8 mouse cellular contexts compared by ENCODE assay signal in genomic region chr12:39493578-39494218, GRCm38 (mm10).
DNase-seq lines count a peak whose midpoint lies in the region; ATAC-seq and TF ChIP-seq lines count a peak whose summit lies in the region.

No protein-coding gene starts in this region.

- peak; percentile 54 for TF ChIP-seq CTCF in heart, adult 2 months (IDR thresholded peaks at IDR 0.05)
- peak; percentile 60 for TF ChIP-seq CTCF in lung, postnatal 0 days (IDR thresholded peaks at IDR 0.05)
- peak; percentile 80 for TF ChIP-seq CTCF in midbrain, postnatal 0 days (IDR thresholded peaks at IDR 0.05)

- TF ChIP-seq POLR2A in heart, adult 2 months (IDR thresholded peaks at IDR 0.05; ENCODE audit: insufficient read depth, low read depth, low read length): no peak

- H3K9ac ChIP-seq in heart, adult 2 months (ENCODE audit: low read depth, low read length): no peak overlapping the region
- H3K9ac ChIP-seq in heart, embryonic 12.5 days: no peak overlapping the region
- H3K9ac ChIP-seq in lung, postnatal 0 days (replicated peaks; ENCODE audit: low read depth): no peak overlapping the region
- H3K9ac ChIP-seq in midbrain, postnatal 0 days (replicated peaks; ENCODE audit: low read length, poor library complexity, severe bottlenecking): no peak overlapping the region

- no peaks in the 10 kb centered on the region for H3K36me3 ChIP-seq in heart, adult 2 months (ENCODE audit: control insufficient read depth, insufficient read depth, low read length)
- H3K36me3 ChIP-seq in heart, embryonic 12.5 days: no peaks in the 10 kb centered on the region
- H3K36me3 ChIP-seq in lung, postnatal 0 days (ENCODE audit: insufficient read depth, low read length): no peaks in the 10 kb centered on the region
- H3K36me3 ChIP-seq in midbrain, postnatal 0 days (ENCODE audit: insufficient read depth, low read length): no peaks in the 10 kb centered on the region

- no peaks in the 10 kb centered on the region for H3K4me1 ChIP-seq in heart, adult 2 months (ENCODE audit: control insufficient read depth, insufficient read depth, low read length)
- H3K4me1 ChIP-seq in heart, embryonic 12.5 days (replicated peaks): no peaks in the 10 kb centered on the region
- no peaks in the 10 kb centered on the region for H3K4me1 ChIP-seq in lung, postnatal 0 days (ENCODE audit: insufficient read depth, low read depth, low read length)
- H3K4me1 ChIP-seq in midbrain, postnatal 0 days (ENCODE audit: insufficient read depth, low read length): no peaks in the 10 kb centered on the region

- H3K79me2 ChIP-seq in heart, adult 2 months (replicated peaks; ENCODE audit: control insufficient read depth, insufficient read depth, low read length): no peaks in the 10 kb centered on the region

- DNase-seq in heart, adult 2 months: no peak
- DNase-seq in lung, postnatal 0 days (ENCODE audit: low spot score): peak; percentile 61
- DNase-seq in lung, adult 18-20 months: no peak
- DNase-seq in cerebellum, postnatal 25 days: peak; percentile 53 to 73
- DNase-seq in midbrain, postnatal 0 days (ENCODE audit: low spot score): peak; percentile 70
- no peak for DNase-seq in spleen, postnatal 10 days (ENCODE audit: low spot score in 2 of 2)
- DNase-seq in thymus, postnatal 0 days (ENCODE audit: low spot score): no peak

- no peaks in the 10 kb centered on the region for H3K9me3 ChIP-seq in heart, embryonic 12.5 days (replicated peaks)
- no peaks in the 10 kb centered on the region for H3K9me3 ChIP-seq in lung, postnatal 0 days (ENCODE audit: low read length)
- H3K9me3 ChIP-seq in midbrain, postnatal 0 days (ENCODE audit: low read length): no peaks in the 10 kb centered on the region

- no peak overlapping the region for H3K27ac ChIP-seq in heart, adult 2 months
- H3K27ac ChIP-seq in heart, embryonic 12.5 days (ENCODE audit: poor library complexity, severe bottlenecking): no peak overlapping the region
- H3K27ac ChIP-seq in lung, postnatal 0 days (ENCODE audit: low read length): no peak overlapping the region
- H3K27ac ChIP-seq in midbrain, postnatal 0 days (ENCODE audit: low read depth, low read length): no peak overlapping the region

- intact Hi-C loops in heart, adult 2 months (cut with DNase I): loop anchor here (10.0 kb wide), 2 partner anchors 449 to 1719 kb away; no protein-coding TSS in a partner anchor

- 67% methylated on average over 6 of the region's 6 CpGs for WGBS in heart, adult 2 months
- WGBS in heart, embryonic 12.5 days: 71% methylated on average over 6 of the region's 6 CpGs
- WGBS in lung, postnatal 0 days: 54% methylated on average over 6 of the region's 6 CpGs
- 81% methylated on average over 6 of the region's 6 CpGs for whole genome bisulfite sequencing in midbrain, postnatal 0 days

- no peak for TF ChIP-seq EP300 in heart, adult 2 months (IDR thresholded peaks at IDR 0.05; ENCODE audit: insufficient read depth, low read depth, low read length)
- no peak for TF ChIP-seq EP300 in lung, postnatal 0 days (IDR thresholded peaks at IDR 0.05)

- no peak overlapping the region for H3K4me3 ChIP-seq in heart, adult 2 months
- H3K4me3 ChIP-seq in heart, embryonic 12.5 days: no peak overlapping the region
- H3K4me3 ChIP-seq in lung, postnatal 0 days (ENCODE audit: low read depth, low read length): no peak overlapping the region
- H3K4me3 ChIP-seq in midbrain, postnatal 0 days (ENCODE audit: low read depth, low read length): no peak overlapping the region

- H3K27me3 ChIP-seq in heart, adult 2 months (ENCODE audit: control insufficient read depth, insufficient read depth, low read length): no peaks in the 10 kb centered on the region
- no peaks in the 10 kb centered on the region for H3K27me3 ChIP-seq in heart, embryonic 12.5 days (replicated peaks)
- H3K27me3 ChIP-seq in lung, postnatal 0 days (replicated peaks; ENCODE audit: insufficient read depth, low read length): no peaks in the 10 kb centered on the region
- no peaks in the 10 kb centered on the region for H3K27me3 ChIP-seq in midbrain, postnatal 0 days (ENCODE audit: insufficient read depth, low read length)

- H3K4me2 ChIP-seq in heart, embryonic 12.5 days: no peak overlapping the region
- H3K4me2 ChIP-seq in lung, postnatal 0 days (replicated peaks; ENCODE audit: low read depth, low read length): no peak overlapping the region
- no peak overlapping the region for H3K4me2 ChIP-seq in midbrain, postnatal 0 days (ENCODE audit: low read depth, low read length, poor library complexity, severe bottlenecking)

- no peak for ATAC-seq in heart, embryonic 12.5 days (ENCODE audit: insufficient number of reproducible peaks, low FRiP score)
- no peak for ATAC-seq in lung, postnatal 0 days
- 0 out of 2 replicates have a peak, but pooled peaks have one; percentile 20 for ATAC-seq in midbrain, postnatal 0 days (ENCODE audit: low FRiP score)

Comparison
In these comparisons a context has a peak if more than half of its experiments do, and no peak if none do; other contexts are left out.
1. DNase-seq: peak in lung, postnatal 0 days (single experiment), cerebellum, postnatal 25 days (2 of 2) and midbrain, postnatal 0 days (single experiment); none in heart, adult 2 months (0 of 2), lung, adult 18-20 months (0 of 2), spleen, postnatal 10 days (0 of 2) and thymus, postnatal 0 days (single experiment).
2. Peak in every context shown above with its lines, with median percentiles within 50 percentile points of each other: CTCF ChIP-seq.